Mouse (Mus musculus) liver, embryonic 15.5 days (tissue): Measurements from ENCODE around the gene Ckm. TPM values are rescaled to one million over a fixed set of nuclear protein-coding genes. Genes with fewer than 3 reads are reported as not detected.

Experiments
- ATAC-seq: fragments of 200-750 bp; cut with Nextera tagmentation; 2 replicates; pipeline ENCODE4 v1.8.0; 2017; ENCODE audit warnings: moderate number of reproducible peaks, mild to moderate bottlenecking, moderate library complexity; ENCODE audit not compliant: insufficient read depth
- H3K27ac ChIP-seq: fragments of 300-500 bp; sonication (generic); replicated peaks from 2 replicates; pipeline ENCODE4 v1.5.1; 2015; ENCODE audit warnings: mild to moderate bottlenecking, inconsistent platforms
- H3K27me3 ChIP-seq: fragments of 300-500 bp; sonication (generic); 2 replicates; pipeline ENCODE4 v1.6.1; 2015; ENCODE audit warnings: mild to moderate bottlenecking, inconsistent platforms
- H3K36me3 ChIP-seq: fragments of 300-500 bp; sonication (generic); replicated peaks from 2 replicates; pipeline ENCODE4 v1.6.1; 2015; ENCODE audit warnings: moderate library complexity, mild to moderate bottlenecking, inconsistent platforms
- H3K4me1 ChIP-seq: fragments of 300-500 bp; sonication (generic); replicated peaks from 2 replicates; pipeline ENCODE4 v1.6.1; 2015; ENCODE audit warnings: inconsistent platforms
- H3K4me2 ChIP-seq: fragments of 300-500 bp; sonication (generic); 2 replicates; pipeline ENCODE4 v1.6.1; 2015; ENCODE audit warnings: moderate library complexity, mild to moderate bottlenecking, inconsistent platforms
- H3K4me3 ChIP-seq: fragments of 300-500 bp; sonication (generic); replicated peaks from 2 replicates; pipeline ENCODE4 v1.5.1; 2015; ENCODE audit warnings: mild to moderate bottlenecking, inconsistent platforms
- H3K9ac ChIP-seq: fragments of 300-500 bp; sonication (generic); 2 replicates; pipeline ENCODE4 v1.6.1; 2015; ENCODE audit warnings: moderate library complexity, mild to moderate bottlenecking, inconsistent platforms
- H3K9me3 ChIP-seq: fragments of 300-500 bp; sonication (generic); replicated peaks from 2 replicates; pipeline ENCODE4 v1.6.1; 2016; ENCODE audit warnings: inconsistent platforms
- WGBS: fragments of 180-500 bp; shearing (Covaris S2); methylation state at CpG from one replicate; pipeline ENCODE4 v1.1.7; 2015; ENCODE audit warnings: mixed read lengths; ENCODE audit not compliant: insufficient replicate concordance; 5-methylcytosine and 5-hydroxymethylcytosine counted together
- polyA plus RNA-seq: library from polyadenylated mRNA; unstranded; fragments of >200 nt; fragmentation: Nextera tagmentation; extraction: Ambion mirVana; gene quantifications from 2 replicates; pipeline ENCODE4 v1.2.1, GENCODE M21; 2015

The Ckm gene
- polyA plus RNA-seq, 1 experiment from 2014 or later = 49.9 TPM

DNA sequence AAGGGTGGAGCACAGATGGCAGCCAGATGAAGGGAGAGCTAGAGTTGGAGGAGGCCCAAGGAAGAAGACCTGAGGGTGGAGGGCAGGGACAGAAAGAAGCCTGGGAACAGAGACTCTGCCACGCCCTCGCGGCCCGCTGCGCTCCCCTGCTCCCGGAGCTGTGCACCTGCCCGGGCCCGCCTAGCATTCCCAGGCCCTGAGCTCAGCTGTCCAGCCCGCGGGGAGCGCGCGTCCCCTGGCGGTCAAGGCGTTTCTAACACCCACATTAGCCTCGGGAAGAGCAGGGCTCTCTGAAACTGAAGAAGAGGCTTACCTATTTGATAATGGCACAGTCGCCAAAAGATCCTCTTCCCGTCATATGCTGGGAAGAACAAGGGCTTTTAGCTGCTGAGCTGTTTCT, 40.7 kb upstream of the Ckm start:
- Histone ChIP-seq H3K27ac (no peak overlapping the region), H3K9me3 (no peaks in the 10 kb centered on the region), H3K4me1 (peaks cover 48% of the 10 kb centered on the region), H3K27me3 (peaks cover 16% of the 10 kb centered on the region), H3K4me3 (no peak overlapping the region), H3K36me3 (no peaks in the 10 kb centered on the region), H3K9ac (no peak overlapping the region), H3K4me2 (no peak overlapping the region)
- no peak for ATAC-seq
- 2% methylated on average over 18 of the region's 18 CpGs for WGBS

DNA sequence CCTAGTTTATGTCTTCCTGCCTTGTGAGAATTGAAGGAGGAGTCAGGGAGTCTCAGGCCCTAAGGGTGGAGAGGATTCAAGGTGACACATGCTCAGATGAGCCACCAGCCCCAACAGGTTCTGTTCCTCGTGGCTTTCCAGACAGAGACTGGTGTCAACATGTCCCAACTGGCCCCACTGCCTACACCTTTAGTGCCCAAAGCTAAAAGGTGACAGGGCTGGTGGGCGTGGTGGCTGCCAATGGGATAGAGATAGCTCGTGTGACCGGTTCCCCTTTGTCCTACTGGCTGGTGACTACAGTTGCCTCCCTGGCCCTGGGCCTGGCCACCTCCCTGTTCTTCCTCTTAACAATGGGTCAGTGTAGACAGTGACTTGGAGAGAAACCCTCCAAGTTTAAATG, 39.2 kb upstream of the Ckm start:
- Histone ChIP-seq H3K4me2 (no peak overlapping the region), H3K27me3 (peaks cover 27% of the 10 kb centered on the region), H3K4me1 (peaks cover 43% of the 10 kb centered on the region), H3K27ac (no peak overlapping the region), H3K9me3 (no peaks in the 10 kb centered on the region), H3K9ac (no peak overlapping the region), H3K4me3 (no peak overlapping the region), H3K36me3 (no peaks in the 10 kb centered on the region)
- no peak for ATAC-seq
- 48% methylated on average over 4 of the region's 4 CpGs for WGBS

DNA sequence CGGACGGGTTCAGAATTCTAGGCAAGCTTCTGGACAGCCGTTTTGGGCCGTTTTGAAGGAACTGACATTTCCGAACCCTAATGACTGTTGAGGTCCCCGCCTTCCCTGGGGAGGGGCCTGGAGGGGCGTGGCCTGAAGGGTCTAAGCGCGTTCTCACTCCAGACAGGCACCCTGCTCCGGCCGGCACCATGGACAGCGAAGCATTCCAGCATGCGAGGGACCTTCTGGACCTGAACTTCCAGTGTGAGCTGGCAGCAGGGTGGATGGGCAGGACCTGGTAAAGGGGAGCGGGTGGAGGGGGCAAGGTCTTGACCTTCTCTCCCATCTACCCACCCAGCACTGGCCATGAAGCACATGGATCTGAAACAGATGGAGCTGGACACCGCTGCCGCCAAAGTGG, 36.2 kb upstream of the Ckm start:
- 22% methylated on average over 16 of the region's 16 CpGs for WGBS
- Histone ChIP-seq H3K4me1 (peaks cover 20% of the 10 kb centered on the region), H3K27me3 (peaks cover 27% of the 10 kb centered on the region), H3K27ac (no peak overlapping the region), H3K9me3 (no peaks in the 10 kb centered on the region), H3K4me3 (no peak overlapping the region), H3K36me3 (no peaks in the 10 kb centered on the region), H3K9ac (no peak overlapping the region), H3K4me2 (no peak overlapping the region)
- ATAC-seq = no peak

DNA sequence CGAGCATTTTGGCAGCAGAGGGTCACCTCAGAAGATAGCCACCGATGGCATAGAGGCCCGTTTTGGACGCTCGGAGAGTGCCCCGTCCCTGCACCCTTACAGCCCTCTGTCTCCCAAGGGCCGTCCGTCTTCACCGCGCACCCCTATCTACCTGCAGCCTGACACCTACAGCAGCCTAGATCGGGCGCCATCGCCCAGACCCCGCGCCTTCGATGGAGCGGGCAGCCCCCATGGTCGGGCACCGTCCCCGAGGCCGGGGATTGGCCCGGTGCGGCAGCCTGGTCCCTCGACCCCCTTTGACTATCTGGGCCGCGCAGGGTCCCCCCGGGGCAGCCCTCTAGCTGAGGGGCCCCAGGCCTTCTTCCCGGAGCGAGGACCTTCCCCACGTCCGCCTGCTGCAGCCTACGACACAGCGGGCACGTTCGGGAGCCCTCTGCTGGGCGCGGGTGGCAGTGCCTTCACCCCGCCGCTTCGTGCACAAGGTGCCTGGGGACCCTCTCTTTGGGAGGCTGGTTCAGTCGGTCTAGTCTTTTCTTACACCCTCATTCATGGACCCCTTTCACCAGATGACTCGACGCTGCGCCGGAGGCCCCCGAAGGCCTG, 34.7 kb upstream of the Ckm start:
- peak; percentile 24; the same call in 1 of the 2 replicates for ATAC-seq
- WGBS = 11% methylated on average over 46 of the region's 46 CpGs
- Histone ChIP-seq H3K27me3 (peaks cover 19% of the 10 kb centered on the region), H3K27ac (no peak overlapping the region), H3K4me2 (peak overlapping the region; percentile 68), H3K9ac (no peak overlapping the region), H3K4me3 (peak overlapping the region; percentile 29), H3K9me3 (no peaks in the 10 kb centered on the region), H3K36me3 (no peaks in the 10 kb centered on the region), H3K4me1 (peaks cover 11% of the 10 kb centered on the region)

DNA sequence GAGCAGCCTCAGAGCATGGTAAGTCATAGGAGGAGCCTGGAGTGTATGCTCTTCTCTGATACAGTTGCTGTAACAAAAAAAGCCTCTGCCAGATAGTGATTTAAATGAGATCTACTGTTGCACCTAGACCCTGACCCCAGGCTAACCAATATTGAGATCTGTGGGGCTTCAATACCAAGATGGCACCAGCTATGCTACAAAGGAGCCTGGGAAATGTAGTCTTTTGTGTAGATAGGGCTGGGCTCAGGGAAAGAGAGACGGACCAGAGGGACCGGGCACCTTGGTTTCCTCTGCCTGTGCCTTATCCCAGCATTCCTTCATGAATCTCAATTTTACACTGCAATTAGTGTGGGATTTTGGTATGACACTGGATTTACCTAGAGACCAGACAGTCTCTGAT, 31.2 kb upstream of the Ckm start:
- Histone ChIP-seq H3K36me3 (no peaks in the 10 kb centered on the region; the same call in 1 of the 2 replicates), H3K27ac (no peak overlapping the region), H3K9me3 (no peaks in the 10 kb centered on the region), H3K4me3 (no peak overlapping the region), H3K27me3 (peaks cover 17% of the 10 kb centered on the region), H3K9ac (no peak overlapping the region), H3K4me1 (peaks cover 9% of the 10 kb centered on the region), H3K4me2 (no peak overlapping the region)
- ATAC-seq = no peak
- WGBS = 78% methylated on average over 2 of the region's 2 CpGs

DNA sequence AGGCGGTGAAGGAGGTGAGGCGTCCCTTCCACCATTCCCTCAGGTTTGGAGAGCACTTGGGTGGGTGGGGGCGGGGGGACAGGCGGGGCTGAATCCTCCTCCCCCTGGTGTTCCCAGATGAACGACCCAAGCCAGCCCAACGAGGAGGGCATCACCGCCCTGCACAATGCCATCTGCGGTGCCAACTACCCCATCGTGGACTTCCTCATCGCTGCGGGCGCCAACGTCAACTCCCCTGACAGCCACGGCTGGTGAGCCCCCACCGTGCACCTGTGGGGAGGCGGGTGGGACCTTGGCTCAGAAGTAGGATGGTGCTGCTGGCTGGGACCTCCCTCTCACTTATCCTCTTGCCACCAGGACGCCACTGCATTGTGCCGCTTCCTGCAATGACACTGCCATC, 29.2 kb upstream of the Ckm start:
- Histone ChIP-seq H3K9me3 (no peaks in the 10 kb centered on the region), H3K4me1 (no peaks in the 10 kb centered on the region), H3K4me2 (no peak overlapping the region), H3K27me3 (no peaks in the 10 kb centered on the region; the same call in 1 of the 2 replicates), H3K36me3 (no peaks in the 10 kb centered on the region; the same call in 1 of the 2 replicates), H3K9ac (no peak overlapping the region), H3K4me3 (no peak overlapping the region), H3K27ac (no peak overlapping the region)
- 70% methylated on average over 18 of the region's 18 CpGs for WGBS
- no peak for ATAC-seq

DNA sequence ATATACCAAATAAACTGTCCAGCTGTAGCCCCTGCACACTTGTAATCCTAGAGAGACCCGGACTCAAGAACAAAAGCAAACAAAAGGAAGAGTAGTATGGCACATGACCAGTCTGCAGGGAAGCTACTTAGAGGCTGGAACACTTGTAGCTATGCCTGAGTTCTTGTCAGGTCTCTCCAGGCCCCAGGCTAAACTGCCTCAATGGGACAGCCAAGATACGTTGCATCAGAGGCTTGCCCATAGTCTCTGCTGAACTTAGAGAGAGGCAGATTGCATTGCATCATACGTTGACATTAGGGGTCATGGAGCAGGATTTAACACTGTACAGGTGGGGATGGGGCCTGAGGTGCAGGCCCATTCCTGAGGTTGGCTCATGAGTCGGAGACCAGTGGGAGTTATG, 28.6 kb upstream of the Ckm start:
- no peaks in the 10 kb centered on the region; the same call in 1 of the 2 replicates for H3K36me3 ChIP-seq
- peak; percentile 48; the same call in 1 of the 2 replicates for ATAC-seq
- WGBS = 67% methylated on average over 4 of the region's 4 CpGs
- H3K9ac ChIP-seq = no peak overlapping the region
- no peaks in the 10 kb centered on the region for H3K27me3 ChIP-seq
- no peak overlapping the region for H3K4me2 ChIP-seq
- no peaks in the 10 kb centered on the region for H3K9me3 ChIP-seq
- no peak overlapping the region for H3K27ac ChIP-seq
- 0 out of 2 replicates have a peak, but pooled peaks cover 1% of the 10 kb centered on the region for H3K4me1 ChIP-seq
- H3K4me3 ChIP-seq = no peak overlapping the region

DNA sequence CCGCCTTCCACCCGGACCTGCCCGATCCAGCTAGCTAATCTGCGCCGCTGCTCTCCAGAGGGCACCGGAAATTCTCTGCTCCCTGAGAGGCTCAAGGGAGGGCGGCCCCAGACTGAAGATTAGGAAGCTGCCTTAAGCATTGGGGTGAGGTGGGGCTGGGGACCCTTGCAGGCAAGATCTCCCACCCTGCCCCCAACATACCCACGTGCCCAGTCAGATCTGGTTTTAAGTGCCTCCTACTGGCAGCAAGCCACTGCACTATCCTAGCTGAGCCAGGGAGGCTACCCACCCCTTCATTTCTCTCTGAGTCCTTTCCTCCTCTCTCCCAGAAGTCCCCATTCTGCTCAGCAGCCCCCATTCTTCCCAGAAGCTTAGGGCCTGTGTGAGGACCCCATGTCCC, 26.5 kb upstream of the Ckm start:
- Histone ChIP-seq H3K4me3 (no peak overlapping the region), H3K36me3 (no peaks in the 10 kb centered on the region; the same call in 1 of the 2 replicates), H3K9ac (no peak overlapping the region), H3K9me3 (no peaks in the 10 kb centered on the region), H3K4me2 (no peak overlapping the region), H3K27me3 (no peaks in the 10 kb centered on the region), H3K27ac (no peak overlapping the region), H3K4me1 (peaks cover 17% of the 10 kb centered on the region)
- no peak for ATAC-seq
- 61% methylated on average over 8 of the region's 8 CpGs for WGBS

DNA sequence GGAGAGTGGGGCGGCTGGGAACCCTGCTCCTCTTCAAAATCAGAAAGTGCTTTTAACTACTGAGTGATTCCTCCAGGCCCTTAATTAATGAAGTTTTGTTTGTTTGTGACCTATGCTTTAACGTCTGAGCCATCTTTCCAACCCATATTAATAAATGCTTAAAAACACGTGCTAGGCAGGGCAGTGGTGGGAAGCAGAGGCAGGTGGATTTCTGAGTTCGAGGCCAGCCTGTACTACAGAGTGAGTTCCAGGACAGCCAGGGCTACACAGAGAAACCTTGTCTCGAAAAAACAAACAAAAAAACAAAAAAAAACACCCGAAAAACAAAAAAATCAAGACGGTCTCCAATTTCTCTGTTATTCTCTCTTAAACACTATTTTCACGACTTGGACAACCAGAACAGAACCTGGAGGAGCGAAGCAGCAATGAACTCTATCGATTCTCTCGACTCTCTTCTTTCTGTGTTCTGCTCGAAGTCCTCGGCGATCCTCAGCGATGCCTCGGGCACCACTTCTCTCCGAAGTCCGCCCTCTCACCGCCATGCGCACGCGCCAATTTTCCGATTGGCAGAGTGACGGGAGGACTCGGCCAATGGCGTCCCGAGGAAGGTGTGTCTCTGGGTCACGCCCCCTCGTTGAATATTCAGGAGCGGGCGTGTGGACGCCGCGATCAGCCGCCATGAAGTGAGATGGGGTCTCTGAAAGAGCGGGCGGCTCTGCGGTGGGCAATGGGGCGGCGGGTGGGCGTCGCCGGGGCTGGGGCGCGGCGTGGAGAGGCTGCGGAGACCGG, 23.0 kb upstream of the Ckm start, which contains the start of gene Ercc2:
Ercc2 (plus strand) TSS at position 634 of the 789 bp plus-strand sequence.
- 4% methylated on average over 47 of the region's 48 CpGs for WGBS
- peaks cover 23% of the 10 kb centered on the region for H3K4me1 ChIP-seq
- H3K27me3 ChIP-seq = no peaks in the 10 kb centered on the region
- peak within 1 kb of the TSS; percentile 86 for H3K4me2 ChIP-seq
- ATAC-seq = peak; percentile 95
- H3K4me3 ChIP-seq = peak within 1 kb of the TSS; percentile 82
- H3K9me3 ChIP-seq = no peaks in the 10 kb centered on the region
- H3K36me3 ChIP-seq = peaks cover 22% of the 10 kb centered on the region
- peak within 1 kb of the TSS; percentile 67 for H3K9ac ChIP-seq
- 0 out of 2 replicates have a peak within 1 kb of the TSS, but pooled peaks have one; percentile 31 for H3K27ac ChIP-seq

DNA sequence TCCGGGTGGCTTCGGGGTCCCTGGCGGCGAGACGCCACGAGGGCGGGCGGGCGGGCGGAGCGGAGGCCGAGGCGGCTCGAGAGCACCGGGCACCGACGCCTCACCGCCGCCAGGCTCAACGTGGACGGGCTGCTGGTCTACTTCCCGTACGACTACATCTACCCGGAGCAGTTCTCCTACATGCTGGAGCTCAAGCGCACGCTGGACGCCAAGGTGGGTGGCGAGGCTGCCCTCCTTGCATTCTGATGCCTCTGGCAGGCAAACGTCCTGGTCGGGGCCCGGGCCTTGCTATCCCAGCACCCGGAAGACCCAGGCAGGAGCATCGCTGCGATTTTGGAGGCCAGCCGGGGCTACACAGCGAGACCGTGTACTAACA, 22.4 kb upstream of the Ckm start:
- Histone ChIP-seq H3K4me3 (peak overlapping the region; percentile 82), H3K9me3 (no peaks in the 10 kb centered on the region), H3K27ac (0 out of 2 replicates have a peak overlapping the region, but pooled peaks have one; percentile 31), H3K36me3 (peaks cover 28% of the 10 kb centered on the region), H3K4me2 (peak overlapping the region; percentile 86), H3K9ac (peak overlapping the region; percentile 67), H3K27me3 (no peaks in the 10 kb centered on the region), H3K4me1 (peaks cover 26% of the 10 kb centered on the region)
- peak; percentile 68 for ATAC-seq
- under 1% methylated on average over 32 of the region's 37 CpGs for WGBS

DNA sequence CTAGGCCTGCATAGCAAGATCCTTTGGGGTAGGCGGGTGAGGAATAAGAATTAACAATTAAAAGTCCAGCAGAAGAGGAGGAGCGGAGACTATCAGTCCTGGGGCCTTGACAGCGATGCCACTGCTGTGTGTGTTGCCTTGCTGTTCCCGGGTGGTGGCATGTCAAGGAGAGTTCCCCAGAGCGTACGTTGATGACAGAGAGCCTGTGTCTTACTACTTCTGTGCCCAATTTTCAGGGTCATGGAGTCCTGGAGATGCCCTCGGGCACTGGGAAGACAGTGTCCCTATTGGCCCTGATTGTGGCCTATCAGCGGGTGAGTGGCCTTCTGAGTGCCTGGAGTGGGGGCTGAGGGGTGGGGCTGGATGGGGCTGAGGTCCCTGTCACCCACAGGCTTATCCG, 20.9 kb upstream of the Ckm start:
- Histone ChIP-seq H3K27me3 (no peaks in the 10 kb centered on the region), H3K4me2 (no peak overlapping the region), H3K9ac (no peak overlapping the region), H3K36me3 (peaks cover 42% of the 10 kb centered on the region), H3K4me3 (no peak overlapping the region), H3K4me1 (peaks cover 30% of the 10 kb centered on the region), H3K9me3 (no peaks in the 10 kb centered on the region), H3K27ac (no peak overlapping the region)
- WGBS = 80% methylated on average over 9 of the region's 9 CpGs
- ATAC-seq = no peak
